Mouse (Mus musculus) CD8-positive naive resting alpha-beta T cell, adult 2 months (primary cell): Measurements from ENCODE around the gene Elmo1.

ENCODE experiments used
- DNase-seq, 2 experiments: peaks; one replicate each; pipeline ENCODE4 v3.0.0; 2022; ENCODE audit warnings: low read depth in 2 of 2, low spot score in 2 of 2

Gene Elmo1

GRCm38 (mm10) chr13:20313345-20313744, 222.9 kb downstream of the Elmo1 start:
- no peak for DNase-seq

- DNase-seq, result no peak
These were observed 225.7 kb downstream of the Elmo1 start for GRCm38 (mm10) chr13:20316139-20316538.

GRCm38 (mm10) chr13:20318615-20319219, 228.3 kb downstream of the Elmo1 start:
- no peak for DNase-seq

GRCm38 (mm10) chr13:20320232-20320631, 229.8 kb downstream of the Elmo1 start:
- DNase-seq, result no peak

- DNase-seq, result no peak
These were observed 233.1 kb downstream of the Elmo1 start for GRCm38 (mm10) chr13:20323478-20323877.

GRCm38 (mm10) chr13:20327064-20327463, 236.7 kb downstream of the Elmo1 start:
- no peak for DNase-seq

GRCm38 (mm10) chr13:20327975-20328374, 237.6 kb downstream of the Elmo1 start:
- DNase-seq, result no peak

GRCm38 (mm10) chr13:20328672-20329071, 238.3 kb downstream of the Elmo1 start:
- no peak for DNase-seq

- DNase-seq, result no peak
These were observed 240.6 kb downstream of the Elmo1 start for GRCm38 (mm10) chr13:20330954-20331353.

- no peak for DNase-seq
These were observed 244.9 kb downstream of the Elmo1 start for GRCm38 (mm10) chr13:20335051-20335888.

GRCm38 (mm10) chr13:20335889-20336497, 245.6 kb downstream of the Elmo1 start:
- no peak for DNase-seq

GRCm38 (mm10) chr13:20342881-20343280, 252.5 kb downstream of the Elmo1 start:
- no peak for DNase-seq

- DNase-seq, result no peak
These were observed 259.4 kb downstream of the Elmo1 start for GRCm38 (mm10) chr13:20349754-20350153.

GRCm38 (mm10) chr13:20352631-20353030, 262.2 kb downstream of the Elmo1 start:
- DNase-seq, result no peak

GRCm38 (mm10) chr13:20353862-20354603, 263.6 kb downstream of the Elmo1 start:
- no peak for DNase-seq

- DNase-seq, result no peak
These were observed 264.2 kb downstream of the Elmo1 start for GRCm38 (mm10) chr13:20354604-20354999.

- DNase-seq, result no peak
These were observed 272.1 kb downstream of the Elmo1 start for GRCm38 (mm10) chr13:20362541-20362940.

- DNase-seq, result no peak
These were observed 275.6 kb downstream of the Elmo1 start for GRCm38 (mm10) chr13:20365828-20366593.

GRCm38 (mm10) chr13:20370036-20370802, 279.8 kb downstream of the Elmo1 start:
- DNase-seq, result no peak

GRCm38 (mm10) chr13:20371501-20371900, 281.1 kb downstream of the Elmo1 start:
- no peak for DNase-seq
